Mouse (Mus musculus) gastrocnemius, postnatal 4 days (tissue): ENCODE results near the gene Hoxb3. TPM values are rescaled to one million over a fixed set of nuclear protein-coding genes. Genes with fewer than 3 reads are reported as not detected.

Experiments used
- DNase-seq, 2 experiments: peaks; one replicate each; pipeline ENCODE4 v3.0.0; 2021 to 2022; ENCODE audit warnings: low spot score in 2 of 2, mixed read lengths in 2 of 2
- long read RNA-seq, 2 experiments: library from polyadenylated mRNA; stranded (forward); transcript quantifications; one replicate each; pipeline ENCODE4 v2.0.0; 2021
- total RNA-seq, 2 experiments: library from RNA; stranded (reverse); gene quantifications; 2 replicates each; pipeline ENCODE4 v1.2.3; 2021

The Hoxb3 gene
- total RNA-seq = 1 to 10 TPM; 1.0 to 1.3 TPM
- long read RNA-seq, experiment 1, partial matches to known transcripts = 0 of 1 reads
- long read RNA-seq, experiment 1, other reads (novel, unspliced or antisense) = 1 of 1 reads
- long read RNA-seq, experiment 2 = 0 reads

GRCm38 (mm10) chr11:96323154-96323553 is at the start of gene Hoxb3:
TSS of gene Hoxb3 (plus strand) at chr11:96323326.
- DNase-seq = no peak

- no peak for DNase-seq
Measured at GRCm38 (mm10) chr11:96274428-96274827, 48.7 kb upstream of the Hoxb3 start.

GRCm38 (mm10) chr11:96275896-96276295 is 47.2 kb upstream of the Hoxb3 start:
- no peak for DNase-seq

- DNase-seq = no peak
Measured at GRCm38 (mm10) chr11:96277151-96278044, 45.7 kb upstream of the Hoxb3 start.

GRCm38 (mm10) chr11:96278324-96278723 is 44.8 kb upstream of the Hoxb3 start:
- no peak for DNase-seq

GRCm38 (mm10) chr11:96278773-96279172 is 44.4 kb upstream of the Hoxb3 start:
- peak in 1 of 2 experiments; percentile 78 for DNase-seq

- DNase-seq = no peak
Measured at GRCm38 (mm10) chr11:96279421-96280233, 43.5 kb upstream of the Hoxb3 start.

- no peak for DNase-seq
Measured at GRCm38 (mm10) chr11:96280399-96281378, 42.4 kb upstream of the Hoxb3 start.

GRCm38 (mm10) chr11:96281396-96281795 is 41.7 kb upstream of the Hoxb3 start:
- DNase-seq = no peak

GRCm38 (mm10) chr11:96281855-96282570 is 41.1 kb upstream of the Hoxb3 start, which contains the start of gene Hoxb8:
TSS of gene Hoxb8 (plus strand) at chr11:96281905.
- DNase-seq = no peak

- no peak for DNase-seq
Measured at GRCm38 (mm10) chr11:96282795-96283430, 40.2 kb upstream of the Hoxb3 start.

GRCm38 (mm10) chr11:96284041-96284749 is 38.9 kb upstream of the Hoxb3 start:
- DNase-seq = no peak

GRCm38 (mm10) chr11:96284774-96285734 is 38.1 kb upstream of the Hoxb3 start:
- no peak for DNase-seq

- DNase-seq = no peak
Measured at GRCm38 (mm10) chr11:96285771-96286738, 37.1 kb upstream of the Hoxb3 start, which contains the start of gene Hoxb7. TSS of gene Hoxb7 (plus strand) at chr11:96286623.

GRCm38 (mm10) chr11:96286739-96287385 is 36.3 kb upstream of the Hoxb3 start:
- no peak for DNase-seq

- DNase-seq = no peak
Measured at GRCm38 (mm10) chr11:96287411-96287810, 35.7 kb upstream of the Hoxb3 start.
